Mouse (Mus musculus) hindbrain, embryonic 15.5 days (tissue): ENCODE measurements at regions not wholly inside any gene's neighbourhood (a gene's known extent, or its start where the extent isn't known, plus 50 kb on each side); places are given as distances from the start of the nearest gene placed in this dataset.
A peak's percentile ranks its signal among the peaks of the same experiment; 100 is the strongest.
"Not testable (repeated sequence)": the region's sequence is repeated elsewhere in the genome, so short reads cannot be mapped to it uniquely, and the experiment has no call there.

Source experiments
- ATAC-seq: fragments of 200-750 bp; cut with Nextera tagmentation; 2 replicates; pipeline ENCODE4 v1.8.0; 2017; ENCODE audit warnings: low read depth, moderate number of reproducible peaks, moderate TSS enrichment; ENCODE audit not compliant: low FRiP score
- H3K27ac ChIP-seq: fragments of 300-500 bp; sonication (generic); replicated peaks from 2 replicates; pipeline ENCODE4 v1.5.1; 2015; ENCODE audit warnings: mild to moderate bottlenecking, inconsistent platforms
- H3K27me3 ChIP-seq: fragments of 300-500 bp; sonication (generic); 2 replicates; pipeline ENCODE4 v1.6.1; 2015; ENCODE audit warnings: control low read depth, inconsistent platforms
- H3K36me3 ChIP-seq: fragments of 300-500 bp; sonication (generic); 2 replicates; pipeline ENCODE4 v1.6.1; 2015; ENCODE audit warnings: control low read depth, inconsistent platforms
- H3K4me1 ChIP-seq: fragments of 300-500 bp; sonication (generic); replicated peaks from 2 replicates; pipeline ENCODE4 v1.6.1; 2015; ENCODE audit warnings: control low read depth, inconsistent platforms
- H3K4me2 ChIP-seq: fragments of 300-500 bp; sonication (generic); 2 replicates; pipeline ENCODE4 v1.6.1; 2015; ENCODE audit warnings: moderate library complexity, mild to moderate bottlenecking, inconsistent platforms
- H3K4me3 ChIP-seq: fragments of 300-500 bp; sonication (generic); 2 replicates; pipeline ENCODE4 v1.5.1; 2015; ENCODE audit warnings: mild to moderate bottlenecking, inconsistent platforms
- H3K9ac ChIP-seq: fragments of 300-500 bp; sonication (generic); 2 replicates; pipeline ENCODE4 v1.6.1; 2015; ENCODE audit warnings: inconsistent platforms
- H3K9me3 ChIP-seq: fragments of 300-500 bp; sonication (generic); 2 replicates; pipeline ENCODE4 v1.6.1; 2016; ENCODE audit warnings: control low read depth, inconsistent platforms
- WGBS: fragments of 180-500 bp; shearing (Covaris S2); methylation state at CpG from one replicate; pipeline ENCODE4 v1.1.7; 2015; 5-methylcytosine and 5-hydroxymethylcytosine counted together

GRCm38 (mm10) chr3:57935042-57935610 is 87.2 kb upstream of the Pfn2 start:
- Histone ChIP-seq H3K4me3 (no peak overlapping the region), H3K9me3 (no peaks in the 10 kb centered on the region), H3K4me1 (no peaks in the 10 kb centered on the region), H3K27ac (no peak overlapping the region), H3K9ac (no peak overlapping the region), H3K27me3 (no peaks in the 10 kb centered on the region), H3K36me3 (no peaks in the 10 kb centered on the region), H3K4me2 (no peak overlapping the region)
- 71% methylated on average over 5 of the region's 5 CpGs for WGBS
- no peak for ATAC-seq

GRCm38 (mm10) chr3:57940504-57941381 is 92.9 kb upstream of the Pfn2 start:
- 86% methylated on average over 4 of the region's 4 CpGs for WGBS
- no peak overlapping the region for H3K9ac ChIP-seq
- H3K4me1 ChIP-seq, result no peaks in the 10 kb centered on the region
- no peaks in the 10 kb centered on the region for H3K36me3 ChIP-seq
- no peak for ATAC-seq
- no peaks in the 10 kb centered on the region for H3K27me3 ChIP-seq
- no peak overlapping the region for H3K4me2 ChIP-seq
- H3K27ac ChIP-seq, result no peak overlapping the region
- no peak overlapping the region for H3K4me3 ChIP-seq
- H3K9me3 ChIP-seq, result no peaks in the 10 kb centered on the region

GRCm38 (mm10) chr3:57944698-57945097 is 96.8 kb upstream of the Pfn2 start:
- WGBS, result 79% methylated on average over 2 of the region's 2 CpGs

GRCm38 (mm10) chr3:57945765-57946164 is 97.9 kb upstream of the Pfn2 start:
- no peaks in the 10 kb centered on the region for H3K27me3 ChIP-seq
- H3K9me3 ChIP-seq, result no peaks in the 10 kb centered on the region
- no peaks in the 10 kb centered on the region for H3K36me3 ChIP-seq
- no peak overlapping the region for H3K27ac ChIP-seq
- no peak overlapping the region for H3K4me3 ChIP-seq
- H3K4me2 ChIP-seq, result no peak overlapping the region
- ATAC-seq, result no peak
- no peaks in the 10 kb centered on the region; the same call in 1 of the 2 replicates for H3K4me1 ChIP-seq
- no peak overlapping the region for H3K9ac ChIP-seq
- WGBS, result 71% methylated on average over 5 of the region's 5 CpGs

More at GRCm38 (mm10) chr3:57944698-57945097, 96.8 kb upstream of the Pfn2 start:
- Histone ChIP-seq H3K27me3 (no peaks in the 10 kb centered on the region), H3K4me2 (no peak overlapping the region), H3K4me1 (no peaks in the 10 kb centered on the region), H3K36me3 (no peaks in the 10 kb centered on the region), H3K9me3 (no peaks in the 10 kb centered on the region), H3K4me3 (no peak overlapping the region), H3K27ac (no peak overlapping the region), H3K9ac (no peak overlapping the region)
- ATAC-seq, result no peak

GRCm38 (mm10) chr3:57947331-57947730 is 99.5 kb upstream of the Pfn2 start:
- no peaks in the 10 kb centered on the region for H3K27me3 ChIP-seq
- no peak overlapping the region for H3K4me2 ChIP-seq
- no peaks in the 10 kb centered on the region for H3K36me3 ChIP-seq
- no peak overlapping the region for H3K9ac ChIP-seq
- 95% methylated on average over 2 of the region's 2 CpGs for WGBS
- ATAC-seq, result no peak
- no peaks in the 10 kb centered on the region; the same call in 1 of the 2 replicates for H3K4me1 ChIP-seq
- H3K4me3 ChIP-seq, result no peak overlapping the region
- H3K9me3 ChIP-seq, result no peaks in the 10 kb centered on the region
- H3K27ac ChIP-seq, result no peak overlapping the region

- Histone ChIP-seq H3K36me3 (no peaks in the 10 kb centered on the region), H3K9me3 (no peaks in the 10 kb centered on the region), H3K27me3 (no peaks in the 10 kb centered on the region), H3K4me2 (no peak overlapping the region), H3K27ac (no peak overlapping the region), H3K4me1 (no peaks in the 10 kb centered on the region; the same call in 1 of the 2 replicates), H3K4me3 (no peak overlapping the region), H3K9ac (no peak overlapping the region)
- ATAC-seq, result no peak
- WGBS, result 92% methylated on average over 1 of the region's 1 CpGs
Observed at GRCm38 (mm10) chr3:57948720-57949119, 100.8 kb upstream of the Pfn2 start.

GRCm38 (mm10) chr3:57950431-57951331 is 102.8 kb upstream of the Pfn2 start:
- Histone ChIP-seq H3K9ac (no peak overlapping the region), H3K36me3 (no peaks in the 10 kb centered on the region), H3K27ac (peak overlapping the region; percentile 42), H3K9me3 (no peaks in the 10 kb centered on the region), H3K4me1 (no peaks in the 10 kb centered on the region; the same call in 1 of the 2 replicates), H3K4me3 (no peak overlapping the region), H3K27me3 (no peaks in the 10 kb centered on the region), H3K4me2 (no peak overlapping the region)
- peak; percentile 71 for ATAC-seq
- 48% methylated on average over 7 of the region's 7 CpGs for WGBS

GRCm38 (mm10) chr3:57951438-57951837 is 103.6 kb upstream of the Pfn2 start:
- H3K27ac ChIP-seq, result no peak overlapping the region
- H3K4me1 ChIP-seq, result no peaks in the 10 kb centered on the region; the same call in 1 of the 2 replicates
- H3K27me3 ChIP-seq, result no peaks in the 10 kb centered on the region
- H3K4me3 ChIP-seq, result no peak overlapping the region
- H3K9me3 ChIP-seq, result no peaks in the 10 kb centered on the region
- H3K4me2 ChIP-seq, result no peak overlapping the region
- ATAC-seq, result no peak
- H3K36me3 ChIP-seq, result no peaks in the 10 kb centered on the region
- H3K9ac ChIP-seq, result no peak overlapping the region
- 15% methylated on average over 5 of the region's 5 CpGs for WGBS

- no peaks in the 10 kb centered on the region for H3K36me3 ChIP-seq
- no peak overlapping the region for H3K9ac ChIP-seq
- no peak overlapping the region for H3K4me3 ChIP-seq
- no peak for ATAC-seq
- no peaks in the 10 kb centered on the region for H3K9me3 ChIP-seq
- no peaks in the 10 kb centered on the region for H3K4me1 ChIP-seq
- H3K4me2 ChIP-seq, result no peak overlapping the region
- no peaks in the 10 kb centered on the region for H3K27me3 ChIP-seq
- WGBS, result 69% methylated on average over 4 of the region's 4 CpGs
- H3K27ac ChIP-seq, result no peak overlapping the region
Observed at GRCm38 (mm10) chr3:57957352-57957751, 109.5 kb upstream of the Pfn2 start.

- Histone ChIP-seq H3K27me3 (no peaks in the 10 kb centered on the region), H3K4me1 (no peaks in the 10 kb centered on the region), H3K36me3 (no peaks in the 10 kb centered on the region), H3K4me2 (no peak overlapping the region), H3K27ac (no peak overlapping the region), H3K4me3 (no peak overlapping the region), H3K9me3 (no peaks in the 10 kb centered on the region), H3K9ac (no peak overlapping the region)
- no peak for ATAC-seq
- WGBS, result 93% methylated on average over 7 of the region's 7 CpGs
Observed at GRCm38 (mm10) chr3:57963965-57964364, 116.1 kb upstream of the Pfn2 start.

- H3K9me3 ChIP-seq, ATAC-seq, H3K4me1 ChIP-seq, H3K27me3 ChIP-seq, H3K4me2 ChIP-seq, H3K27ac ChIP-seq, H3K4me3 ChIP-seq, H3K36me3 ChIP-seq, H3K9ac ChIP-seq: not testable (repeated sequence)
- WGBS, result 89% methylated on average over 2 of the region's 2 CpGs
Observed at GRCm38 (mm10) chr3:57970614-57971013, 122.7 kb upstream of the Pfn2 start.
